Mouse (Mus musculus): ENCODE measurements at regions not wholly inside any gene's neighbourhood (a gene's known extent, or its start where the extent isn't known, plus 50 kb on each side); places are given as distances from the start of the nearest gene placed in this dataset.

DNA sequence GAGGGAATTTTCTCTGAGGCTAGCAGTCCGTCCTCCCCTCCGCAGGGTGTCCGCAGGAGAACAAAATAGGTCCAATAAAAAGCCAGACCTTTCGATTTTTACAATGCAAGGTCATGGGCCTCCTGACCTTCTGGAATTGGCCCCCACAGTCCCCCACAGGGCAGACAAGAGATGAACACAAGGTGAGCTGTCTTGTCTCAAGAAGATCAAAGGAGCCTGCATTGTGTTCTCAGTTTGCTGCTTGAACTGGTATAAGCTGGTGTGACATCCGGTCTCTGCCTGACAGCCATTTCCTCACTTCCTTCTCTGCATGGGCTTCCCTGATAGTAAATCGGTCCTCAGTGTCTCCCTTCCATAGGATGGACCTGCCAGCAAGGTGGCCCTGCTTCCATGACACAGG is 425.5 kb downstream of the Cd83 start:
- no peak for DNase-seq

- DNase-seq = no peak
Measured at GRCm38 (mm10) chr13:44212356-44212755, 427.8 kb downstream of the Cd83 start.

- no peak for DNase-seq
Measured at GRCm38 (mm10) chr13:44212936-44213335, 428.4 kb downstream of the Cd83 start.

DNA sequence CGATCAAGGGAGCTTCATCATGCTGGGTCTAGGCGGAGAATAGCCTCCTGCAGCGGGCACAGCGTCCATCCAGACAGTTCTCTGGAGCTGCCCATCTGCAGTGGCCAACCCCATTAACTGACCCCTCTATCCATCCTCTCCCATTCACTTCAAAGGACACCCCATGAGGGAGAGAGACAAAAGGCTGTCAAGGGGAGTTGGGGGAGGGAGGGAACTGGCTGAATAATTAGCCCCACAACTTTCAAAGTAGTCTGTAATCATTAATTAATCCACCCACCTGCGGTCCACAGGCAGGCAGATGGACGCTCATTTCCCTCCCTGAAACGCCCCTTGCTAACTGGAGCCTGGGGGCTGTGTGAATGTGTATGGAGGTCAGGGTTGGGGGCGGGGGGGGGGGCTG is 433.7 kb downstream of the Cd83 start:
- DNase-seq = no peak

DNA sequence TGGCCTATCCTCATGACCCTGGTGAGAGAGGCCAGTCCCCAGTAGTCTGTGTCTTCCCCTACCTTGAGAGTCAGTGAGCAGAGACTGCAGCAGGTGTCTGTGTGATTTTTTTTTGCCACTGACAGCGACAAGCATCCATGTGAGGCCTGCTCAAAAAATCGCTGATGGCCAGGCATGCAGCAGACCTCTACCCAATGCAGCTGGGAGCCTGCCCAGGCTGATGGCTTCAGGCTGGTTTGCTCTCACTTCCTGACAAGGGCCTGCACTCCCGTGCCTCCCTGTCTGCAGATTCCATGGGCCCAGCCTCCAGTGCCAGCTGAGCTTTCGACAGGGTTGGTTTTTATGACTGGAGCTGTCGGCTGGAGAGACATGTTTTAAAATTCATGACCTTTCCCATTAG is 437.1 kb downstream of the Cd83 start:
- no peak for DNase-seq

- peak; percentile 98 for DNase-seq
Measured at GRCm38 (mm10) chr13:44222335-44222734, 437.8 kb downstream of the Cd83 start.

DNA sequence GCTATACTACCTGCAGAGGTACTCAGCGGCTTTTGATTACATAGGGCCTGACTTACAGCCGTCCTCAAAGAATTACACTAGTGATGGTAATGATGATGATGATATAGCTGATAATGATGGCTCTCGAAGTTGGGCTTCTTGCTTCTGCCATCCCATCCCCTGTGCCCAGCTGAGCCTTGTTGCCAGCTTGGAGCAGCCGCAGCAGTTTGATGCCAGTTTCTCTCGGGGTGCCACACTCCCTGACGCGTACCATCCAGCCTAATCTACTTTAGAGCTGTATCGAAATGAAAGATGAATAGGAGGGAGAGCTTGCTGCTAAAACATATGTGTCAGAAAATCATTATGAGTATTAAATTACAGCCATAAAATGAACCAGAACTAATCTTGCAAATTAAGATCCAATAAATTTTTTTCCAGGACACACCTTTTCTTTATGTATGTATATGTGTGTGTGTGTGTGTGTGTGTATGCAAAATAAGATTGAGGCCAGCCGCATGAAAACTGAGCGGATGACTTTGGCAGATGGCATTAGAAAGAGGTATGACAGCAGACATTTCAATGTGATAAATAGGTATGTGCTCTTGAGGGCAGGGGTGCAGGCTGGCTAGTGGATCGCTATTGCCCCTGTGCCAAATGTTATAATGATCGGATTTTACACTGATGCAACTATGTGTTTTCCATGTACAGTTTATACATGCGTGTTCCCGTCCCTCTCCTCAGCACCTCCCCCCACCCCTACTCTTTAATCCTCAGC is 443.3 kb downstream of the Cd83 start:
- no peak for DNase-seq

- DNase-seq = peak; percentile 98
Measured at GRCm38 (mm10) chr13:44228540-44229135, 444.1 kb downstream of the Cd83 start.

- no peak for DNase-seq
Measured at GRCm38 (mm10) chr13:44229136-44229611, 444.6 kb downstream of the Cd83 start.

DNA sequence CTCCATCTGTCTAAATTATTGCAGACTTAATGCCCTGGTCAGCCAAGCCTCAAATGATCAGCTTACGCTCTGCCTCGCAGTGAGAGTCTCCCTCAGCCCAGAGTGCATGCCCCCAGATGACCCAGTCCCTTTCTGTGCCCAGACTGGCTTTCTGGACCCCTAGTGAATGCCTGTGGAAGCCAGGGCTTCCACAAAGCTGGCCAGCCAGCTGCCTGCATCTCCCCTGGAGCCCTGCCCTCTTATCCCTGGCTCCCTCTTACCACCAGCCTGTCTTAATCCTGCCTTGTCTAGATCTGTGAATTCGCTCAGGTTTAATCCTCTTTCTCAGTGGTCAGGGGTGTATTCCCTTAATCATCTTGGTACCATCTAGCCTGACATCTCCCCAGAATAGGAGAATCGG is 446.8 kb downstream of the Cd83 start:
- no peak for DNase-seq

DNA sequence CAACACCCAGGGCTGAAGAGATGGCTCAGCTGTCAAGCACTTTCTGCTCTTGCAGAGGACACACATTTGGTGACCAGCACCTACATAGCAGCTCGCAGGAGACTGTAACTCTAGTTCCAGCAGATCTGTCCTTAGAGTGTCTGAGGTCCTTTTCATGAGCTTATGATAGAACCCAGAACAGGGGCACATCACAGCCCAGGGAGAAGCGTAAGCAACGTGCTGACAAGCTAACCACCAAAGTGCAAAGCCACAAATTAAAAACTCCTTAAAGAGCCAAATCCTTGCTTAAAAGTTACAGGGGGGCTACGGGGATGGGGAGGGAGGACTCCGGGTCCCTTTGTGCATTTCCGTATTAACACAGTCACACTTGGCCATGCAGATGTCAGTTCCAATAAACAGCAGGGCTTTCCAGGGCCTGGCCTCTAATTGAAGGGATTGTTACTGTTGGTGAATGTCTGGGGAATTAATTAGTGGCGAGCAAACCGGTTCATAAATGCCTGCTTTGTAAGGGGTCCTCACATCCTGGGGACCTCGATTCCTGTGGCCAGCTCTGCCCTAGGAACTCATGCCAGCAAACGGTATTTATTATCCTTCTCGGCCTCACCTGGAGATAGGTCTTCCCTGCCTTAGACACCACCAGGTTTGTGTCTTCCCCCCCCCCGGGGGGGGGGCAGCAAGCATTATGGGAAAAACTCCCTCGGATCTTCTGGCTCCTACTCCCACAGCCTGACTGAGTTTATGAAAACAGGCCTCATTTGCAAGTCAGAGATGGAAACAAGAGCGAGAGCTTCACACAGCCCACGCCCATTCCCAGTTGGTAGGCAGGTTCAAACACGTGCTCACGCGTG is 447.5 kb downstream of the Cd83 start:
- DNase-seq = peak; percentile 97

DNA sequence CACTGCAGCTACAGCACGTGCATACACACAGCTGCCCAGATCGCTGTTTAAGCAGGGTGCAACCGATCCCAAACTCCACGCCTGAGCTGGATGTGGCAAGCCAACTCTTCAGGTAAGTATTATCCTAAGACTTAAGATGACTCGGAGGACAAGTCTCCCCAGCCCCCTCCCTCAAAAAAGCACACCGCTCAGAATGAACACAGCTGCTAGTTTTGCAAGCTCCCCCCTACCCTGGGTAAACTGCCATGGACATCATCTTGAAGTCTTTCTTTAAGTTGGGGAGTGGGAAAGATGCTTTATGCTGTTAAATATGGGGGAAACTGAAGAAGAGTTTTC is 448.1 kb downstream of the Cd83 start:
- DNase-seq = no peak

- no peak for DNase-seq
Measured at GRCm38 (mm10) chr13:44234241-44234640, 449.7 kb downstream of the Cd83 start.

GRCm38 (mm10) chr13:44235236-44235635 is 450.7 kb downstream of the Cd83 start:
- DNase-seq = no peak

DNA sequence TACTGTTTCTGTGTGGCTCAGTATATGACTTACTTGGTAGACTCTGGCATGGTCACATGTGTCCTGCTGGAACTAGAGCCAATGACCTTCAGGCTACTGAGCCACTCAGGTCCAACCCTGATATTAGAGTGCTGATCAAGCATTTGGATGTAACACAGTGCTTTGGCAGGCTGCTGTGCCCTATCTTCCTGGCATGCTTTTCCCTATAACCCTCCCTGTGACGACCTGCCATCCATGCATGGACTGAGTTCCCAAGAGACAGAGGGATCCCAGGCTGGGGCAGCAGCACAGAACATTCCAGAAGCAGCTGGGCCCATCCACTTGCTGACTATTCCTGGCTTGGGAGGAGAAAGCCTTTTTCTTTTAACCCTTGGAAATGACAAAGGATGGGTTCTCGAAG is 451.4 kb downstream of the Cd83 start:
- peak; percentile 99 for DNase-seq

DNA sequence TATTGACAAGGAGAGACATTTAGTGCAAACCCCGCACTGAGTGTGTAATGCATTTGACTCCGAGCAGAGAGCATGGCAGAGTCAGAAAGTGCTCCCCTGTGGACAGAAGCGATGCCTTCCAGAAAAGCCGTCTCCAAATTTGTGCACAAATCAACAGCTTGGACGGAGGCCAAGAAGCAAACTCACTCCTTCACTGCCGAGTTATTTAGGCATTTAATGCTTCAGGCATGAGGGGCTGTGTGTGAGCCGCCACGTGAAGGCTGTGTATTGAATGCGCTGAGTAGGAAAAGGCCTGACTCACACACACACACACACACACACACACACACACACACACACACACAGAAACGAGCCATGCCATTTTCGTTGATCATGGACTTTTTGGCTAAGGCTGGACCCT is 453.7 kb downstream of the Cd83 start:
- no peak for DNase-seq

DNA sequence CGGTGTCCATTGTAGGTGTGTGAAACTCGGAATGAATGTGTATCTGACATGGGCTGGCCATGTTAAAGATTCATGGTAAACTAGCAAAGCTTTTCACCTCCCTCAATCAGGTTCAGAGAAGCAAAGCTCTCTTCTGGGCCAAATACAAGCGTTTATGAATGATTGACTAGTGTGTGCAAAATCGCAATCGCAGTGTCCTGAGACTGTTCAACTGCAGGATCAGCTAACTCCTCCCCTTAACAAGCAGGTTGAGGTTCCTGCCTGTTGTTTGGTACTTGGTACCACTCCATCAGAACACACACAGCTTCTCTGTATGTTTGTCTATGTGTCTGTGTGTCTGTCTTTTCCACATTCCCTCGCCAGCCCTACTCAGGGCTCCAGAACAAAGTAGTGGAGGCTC is 458.6 kb downstream of the Cd83 start:
- peak; percentile 73 for DNase-seq

- peak; percentile 80 for DNase-seq
Measured at GRCm38 (mm10) chr13:44246714-44247251, 462.2 kb downstream of the Cd83 start.

DNA sequence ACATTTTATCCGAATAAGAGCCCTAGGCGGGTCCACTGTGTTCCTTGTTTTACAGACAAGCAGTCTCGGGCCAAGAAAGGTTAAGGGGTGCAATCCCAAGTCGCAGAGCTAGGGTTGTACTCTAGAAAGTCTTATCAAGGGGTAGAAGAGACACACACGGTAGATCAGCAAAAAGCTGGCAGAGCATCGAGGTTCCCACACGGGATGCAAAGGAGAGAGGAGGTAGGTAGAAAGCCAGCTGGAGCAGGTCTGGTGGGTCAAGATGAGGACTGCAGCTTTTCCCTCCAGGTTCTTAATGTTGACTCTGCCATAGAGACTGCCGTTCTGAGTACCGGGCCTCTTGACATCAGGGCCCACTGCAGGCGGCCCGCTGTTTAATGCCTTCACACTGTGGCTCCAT is 463.3 kb downstream of the Cd83 start:
- peak; percentile 91 for DNase-seq

DNA sequence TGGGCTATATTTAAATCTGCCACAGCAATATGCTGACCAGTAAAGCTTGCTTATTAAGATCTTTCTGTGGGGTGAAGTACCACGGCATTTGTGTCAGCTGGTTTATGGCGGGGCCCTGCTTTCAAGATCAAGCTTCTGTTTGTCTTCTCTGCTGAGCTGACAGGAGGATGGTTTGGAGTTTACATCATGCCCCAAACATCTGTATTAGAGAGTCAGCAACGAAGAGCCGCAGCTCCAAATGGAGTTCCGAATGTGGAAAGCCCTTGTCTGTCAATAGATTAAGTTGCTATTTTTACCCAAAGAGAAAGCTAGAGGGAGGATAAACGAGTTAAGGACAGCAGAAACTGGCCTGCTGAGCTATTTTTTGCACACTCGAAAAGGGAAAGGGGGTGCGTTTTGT is 463.8 kb downstream of the Cd83 start:
- DNase-seq = peak; percentile 97

GRCm38 (mm10) chr13:44249119-44249518 is 464.5 kb downstream of the Cd83 start:
- no peak for DNase-seq

DNA sequence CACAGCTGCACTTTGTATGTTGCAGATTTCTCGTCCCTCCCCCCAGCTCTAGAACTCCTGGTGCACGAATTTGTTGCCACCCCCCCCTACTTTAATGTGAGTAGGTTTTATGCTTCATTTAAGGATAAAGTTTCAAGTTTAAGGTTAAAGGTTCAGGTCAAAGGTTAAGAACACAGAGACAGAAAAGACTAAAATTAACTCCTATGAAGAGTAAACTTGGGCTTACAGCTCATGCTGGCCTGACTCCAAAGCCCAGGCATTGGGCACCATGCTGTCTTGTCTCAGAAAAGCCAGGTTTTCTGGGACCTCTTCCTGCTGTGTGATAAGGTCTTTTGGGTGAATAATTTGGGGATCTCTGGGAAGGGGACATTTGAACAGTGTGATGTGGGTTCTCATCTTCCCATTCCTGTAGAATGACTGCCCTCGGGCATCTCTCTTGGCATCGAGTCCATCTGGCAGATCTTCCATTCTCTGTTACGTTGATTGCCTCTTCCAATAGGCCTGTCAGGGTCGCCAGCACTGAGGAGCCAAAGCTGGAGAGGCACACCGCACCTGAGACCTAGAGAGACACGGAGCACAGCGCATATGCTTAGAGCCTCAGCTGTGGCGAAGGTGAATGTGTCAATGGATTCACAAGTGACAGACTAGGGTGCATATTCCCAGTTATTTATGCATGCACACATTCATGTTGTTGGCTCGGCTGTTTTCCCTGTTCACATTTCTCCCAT is 466.1 kb downstream of the Cd83 start:
- peak; percentile 90 for DNase-seq

DNA sequence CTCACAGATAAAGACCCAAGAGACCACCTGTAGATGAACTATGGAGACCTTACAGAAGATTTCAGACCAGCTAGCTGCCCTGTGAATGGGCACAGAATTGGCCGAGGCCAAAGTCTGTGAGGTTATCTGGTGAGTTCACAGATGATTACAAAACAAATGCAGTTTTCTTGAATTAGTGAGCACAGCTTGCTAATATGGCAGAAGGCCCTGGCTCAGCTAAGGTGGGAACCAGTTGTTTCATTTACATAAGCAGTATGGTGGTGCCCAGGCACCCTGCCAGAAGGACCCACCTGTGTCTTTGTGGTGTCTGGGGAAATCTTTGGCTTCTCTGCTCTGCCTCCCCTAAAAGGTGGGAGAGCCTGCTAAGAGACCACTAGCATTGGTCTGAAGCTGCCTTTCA is 466.9 kb downstream of the Cd83 start:
- DNase-seq = peak; percentile 87

Measured in heart, adult 11 months (tissue).